Mouse (Mus musculus) heart, adult 2 months (tissue): ENCODE results near the gene Gm20388. TPM values are rescaled to one million over a fixed set of nuclear protein-coding genes. Genes with fewer than 3 reads are reported as not detected.
A peak's percentile ranks its signal among the peaks of the same experiment; 100 is the strongest.

Experiments used
- DNase-seq, 2 experiments: peaks; one replicate each; pipeline ENCODE4 v3.0.0; 2021
- H3K27ac ChIP-seq: fragments of 200-600 bp; 2 replicates; pipeline ENCODE4 v1.8.1; 2022
- H3K27me3 ChIP-seq: fragments of 200-500 bp; 2 replicates; pipeline ENCODE4 v1.6.1; 2012; ENCODE audit warnings: mild to moderate bottlenecking, low read length, inconsistent platforms, mixed read lengths; ENCODE audit not compliant: control insufficient read depth, insufficient read depth
- H3K36me3 ChIP-seq: fragments of 200-500 bp; 2 replicates; pipeline ENCODE4 v1.6.1; 2012; ENCODE audit warnings: low read length, inconsistent platforms; ENCODE audit not compliant: control insufficient read depth, insufficient read depth
- H3K4me1 ChIP-seq: fragments of 200-500 bp; 2 replicates; pipeline ENCODE4 v1.6.1; 2011; ENCODE audit warnings: low read length; ENCODE audit not compliant: control insufficient read depth, insufficient read depth
- H3K4me3 ChIP-seq: fragments of 200-600 bp; 2 replicates; pipeline ENCODE4 v1.8.1; 2022
- H3K79me2 ChIP-seq: fragments of 200-500 bp; replicated peaks from 2 replicates; pipeline ENCODE4 v1.6.1; 2012; ENCODE audit warnings: mild to moderate bottlenecking, inconsistent platforms, low read length, moderate library complexity, mixed read lengths; ENCODE audit not compliant: control insufficient read depth, insufficient read depth
- H3K9ac ChIP-seq: fragments of 200-500 bp; 2 replicates; pipeline ENCODE4 v1.6.1; 2012; ENCODE audit warnings: low read depth, mild to moderate bottlenecking, control low read depth, inconsistent platforms, low read length, mixed read lengths
- CTCF ChIP-seq: fragments of 200-600 bp; IDR thresholded peaks from 2 replicates; pipeline ENCODE4 v1.8.1; 2022; ENCODE audit warnings: antibody characterized with exemption, mild to moderate bottlenecking, moderate library complexity
- EP300 ChIP-seq: fragments of 200-500 bp; IDR thresholded peaks from 2 replicates; pipeline ENCODE4 v1.6.1; 2011; ENCODE audit warnings: low read depth, low read length, control low read depth; ENCODE audit not compliant: insufficient read depth
- POLR2A ChIP-seq: fragments of 200-500 bp; IDR thresholded peaks from 2 replicates; pipeline ENCODE4 v1.6.1; 2011; ENCODE audit warnings: mild to moderate bottlenecking, low read depth, low read length, control low read depth; ENCODE audit not compliant: insufficient read depth
- WGBS: fragments of 180-500 bp; shearing (Covaris S2); methylation state at CpG from one replicate; pipeline ENCODE4 v1.1.7; 2018; 5-methylcytosine and 5-hydroxymethylcytosine counted together
- intact Hi-C: fragments of 180-260 bp; cut with DNase I; formaldehyde crosslinking; loops from one replicate; pipeline ENCODE4 v1.15.1; 2025
- polyA plus RNA-seq: library from polyadenylated mRNA; depleted of rRNA; stranded (reverse); fragments of >200 nt; gene quantifications from 2 replicates; pipeline ENCODE4 v1.2.3, GENCODE M21; 2012
- total RNA-seq, 2 experiments: library from RNA; stranded (reverse); gene quantifications; 2 replicates each; pipeline ENCODE4 v1.2.3; 2021

The Gm20388 gene
- total and polyA plus RNA-seq, 3 experiments = 1.8 to 32.3 TPM; not detected in 1

DNA sequence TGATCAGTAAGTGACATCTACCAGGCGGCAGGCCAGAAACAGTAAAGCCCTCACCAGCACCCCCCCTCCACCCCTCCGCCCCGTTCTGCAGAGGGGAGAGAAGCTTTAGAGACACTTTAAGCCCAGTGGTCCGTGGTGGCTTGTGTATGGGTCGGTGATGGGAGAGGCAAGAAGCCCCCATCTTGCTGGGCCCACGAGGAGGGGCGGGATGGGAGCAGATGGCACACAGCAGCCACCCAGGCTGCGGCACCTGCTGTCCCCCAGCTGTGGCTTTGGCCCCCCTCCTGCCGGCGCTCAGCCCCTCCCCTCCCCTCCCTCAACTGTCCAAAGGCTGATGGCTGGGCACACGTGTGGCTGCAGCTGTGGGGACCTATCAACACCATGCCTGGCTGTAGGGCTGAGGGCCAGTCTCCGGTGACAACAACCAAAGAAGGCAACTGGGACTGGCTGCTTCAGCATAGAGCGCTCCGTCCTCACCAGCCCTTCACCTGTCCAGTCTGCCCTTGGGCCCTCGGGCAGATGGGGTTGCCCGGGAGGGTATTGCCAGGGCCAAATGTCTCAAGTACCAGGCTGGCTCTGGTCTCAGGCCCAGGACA is 2740.8 kb downstream of the Gm20388 start:
- TF ChIP-seq POLR2A (no peak), EP300 (peak; percentile 91), CTCF (no peak)
- Histone ChIP-seq H3K4me3 (no peak overlapping the region), H3K79me2 (no peaks in the 10 kb centered on the region; the same call in 1 of the 2 replicates), H3K4me1 (peaks cover 23% of the 10 kb centered on the region), H3K9ac (peak overlapping the region; percentile 8; the same call in 1 of the 2 replicates), H3K36me3 (no peaks in the 10 kb centered on the region; the same call in 1 of the 2 replicates), H3K27me3 (no peaks in the 10 kb centered on the region), H3K27ac (peak overlapping the region; percentile 34)
- intact Hi-C loops = no loop called here
- WGBS = 67% methylated on average over 16 of the region's 16 CpGs
- peak; percentile 49 to 80 for DNase-seq

DNA sequence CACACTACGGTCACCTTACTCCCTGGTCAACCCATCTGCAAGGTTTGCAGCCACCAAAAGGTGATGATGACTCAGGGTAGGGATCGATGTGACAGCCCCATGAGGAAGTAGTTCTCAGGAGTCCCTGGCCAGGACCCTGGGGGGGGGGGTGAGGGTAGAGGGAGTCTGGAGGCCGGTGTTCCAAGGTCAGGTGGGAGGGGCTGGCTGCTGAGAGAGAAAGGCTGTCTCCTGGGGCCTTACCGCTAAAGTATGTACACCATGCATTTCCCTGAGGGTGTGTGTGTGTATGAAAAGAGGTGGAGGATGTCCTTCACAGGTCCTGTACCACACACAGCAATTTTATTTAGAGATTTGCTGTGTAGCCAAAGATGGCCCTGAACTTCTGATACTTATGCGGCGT is 2742.0 kb downstream of the Gm20388 start:
- no peak for DNase-seq
- Histone ChIP-seq H3K36me3 (no peaks in the 10 kb centered on the region; the same call in 1 of the 2 replicates), H3K4me3 (no peak overlapping the region), H3K4me1 (peaks cover 29% of the 10 kb centered on the region), H3K27ac (peak overlapping the region; percentile 6; the same call in 1 of the 2 replicates), H3K27me3 (no peaks in the 10 kb centered on the region), H3K9ac (no peak overlapping the region), H3K79me2 (peaks cover 2% of the 10 kb centered on the region)
- TF ChIP-seq POLR2A (no peak), CTCF (no peak), EP300 (no peak)
- WGBS = 53% methylated on average over 6 of the region's 6 CpGs
- intact Hi-C loops = no loop called here

- intact Hi-C loops = no loop called here
- Histone ChIP-seq H3K27ac (peak overlapping the region; percentile 69), H3K36me3 (no peaks in the 10 kb centered on the region; the same call in 1 of the 2 replicates), H3K9ac (no peak overlapping the region), H3K4me1 (peaks cover 43% of the 10 kb centered on the region), H3K27me3 (no peaks in the 10 kb centered on the region), H3K4me3 (no peak overlapping the region), H3K79me2 (peaks cover 2% of the 10 kb centered on the region)
- DNase-seq = peak; percentile 73 to 81
- WGBS = 46% methylated on average over 7 of the region's 7 CpGs
- TF ChIP-seq EP300 = peak; percentile 69; the same call in 1 of the 2 replicates
- TF ChIP-seq POLR2A = no peak
These were observed 2744.1 kb downstream of the Gm20388 start for GRCm38 (mm10) chr8:122654768-122655167.

- H3K36me3 ChIP-seq = no peaks in the 10 kb centered on the region; the same call in 1 of the 2 replicates
- H3K27me3 ChIP-seq = no peaks in the 10 kb centered on the region
- WGBS = 38% methylated on average over 13 of the region's 13 CpGs
- TF ChIP-seq CTCF (no peak), EP300 (peak; percentile 79; the same call in 1 of the 2 replicates), POLR2A (no peak)
- H3K4me1 ChIP-seq = peaks cover 49% of the 10 kb centered on the region
- peak overlapping the region; percentile 69 for H3K27ac ChIP-seq
- intact Hi-C loops = no loop called here
- DNase-seq = peak; percentile 75 to 86
- H3K9ac ChIP-seq = no peak overlapping the region
- peaks cover 3% of the 10 kb centered on the region for H3K79me2 ChIP-seq
- no peak overlapping the region for H3K4me3 ChIP-seq
These were observed 2745.7 kb downstream of the Gm20388 start for GRCm38 (mm10) chr8:122656056-122656999.

DNA sequence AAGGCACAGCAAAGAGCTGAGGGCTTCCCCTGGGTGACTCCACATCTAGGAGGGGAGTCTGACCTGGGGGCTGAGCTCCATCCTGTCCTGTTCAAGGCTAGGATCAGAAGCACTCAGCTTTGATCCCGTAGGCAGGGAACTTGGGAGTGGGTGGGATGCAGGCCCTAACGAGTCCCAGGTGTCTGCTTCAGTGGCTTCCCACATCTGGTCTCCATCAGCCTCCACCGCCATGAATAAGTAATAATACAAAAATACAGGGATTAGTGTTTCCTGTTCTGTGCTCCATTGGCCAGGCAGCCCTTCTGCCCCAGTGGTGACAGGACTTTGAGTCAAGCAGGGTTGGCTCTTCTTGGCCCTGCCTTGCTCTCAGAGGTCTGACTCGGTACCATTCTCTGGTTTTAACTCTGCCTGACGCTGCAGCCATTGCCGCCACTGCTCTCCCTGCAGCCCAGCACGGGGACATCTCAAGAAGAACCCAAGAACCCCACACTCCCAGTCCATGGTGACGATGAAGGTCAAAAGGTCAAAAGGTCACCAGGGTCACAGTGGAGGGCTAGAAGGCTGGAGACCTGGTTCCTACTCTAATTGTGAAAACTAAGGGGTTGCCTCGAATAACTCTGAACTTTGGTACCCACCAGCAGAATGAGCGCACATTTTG is 2747.6 kb downstream of the Gm20388 start:
- intact Hi-C loops = no loop called here
- Histone ChIP-seq H3K27me3 (no peaks in the 10 kb centered on the region), H3K9ac (no peak overlapping the region), H3K79me2 (peaks cover 6% of the 10 kb centered on the region), H3K4me1 (peaks cover 61% of the 10 kb centered on the region), H3K4me3 (no peak overlapping the region), H3K27ac (peak overlapping the region; percentile 8), H3K36me3 (no peaks in the 10 kb centered on the region; the same call in 1 of the 2 replicates)
- 71% methylated on average over 10 of the region's 10 CpGs for WGBS
- no peak for TF ChIP-seq CTCF
- no peak for TF ChIP-seq POLR2A
- TF ChIP-seq EP300 = no peak
- no peak for DNase-seq
